Mouse (Mus musculus) neural tube, embryonic 10.5 days (tissue): Measurements from ENCODE around the gene Adamts9.
A peak's percentile ranks its signal among the peaks of the same experiment; 100 is the strongest.

ENCODE experiments used
- DNase-seq: peaks from one replicate; pipeline ENCODE4 v3.0.0-alpha.2; 2017; ENCODE audit warnings: low spot score; ENCODE audit errors: extremely low spot score

Adamts9 gene

DNA sequence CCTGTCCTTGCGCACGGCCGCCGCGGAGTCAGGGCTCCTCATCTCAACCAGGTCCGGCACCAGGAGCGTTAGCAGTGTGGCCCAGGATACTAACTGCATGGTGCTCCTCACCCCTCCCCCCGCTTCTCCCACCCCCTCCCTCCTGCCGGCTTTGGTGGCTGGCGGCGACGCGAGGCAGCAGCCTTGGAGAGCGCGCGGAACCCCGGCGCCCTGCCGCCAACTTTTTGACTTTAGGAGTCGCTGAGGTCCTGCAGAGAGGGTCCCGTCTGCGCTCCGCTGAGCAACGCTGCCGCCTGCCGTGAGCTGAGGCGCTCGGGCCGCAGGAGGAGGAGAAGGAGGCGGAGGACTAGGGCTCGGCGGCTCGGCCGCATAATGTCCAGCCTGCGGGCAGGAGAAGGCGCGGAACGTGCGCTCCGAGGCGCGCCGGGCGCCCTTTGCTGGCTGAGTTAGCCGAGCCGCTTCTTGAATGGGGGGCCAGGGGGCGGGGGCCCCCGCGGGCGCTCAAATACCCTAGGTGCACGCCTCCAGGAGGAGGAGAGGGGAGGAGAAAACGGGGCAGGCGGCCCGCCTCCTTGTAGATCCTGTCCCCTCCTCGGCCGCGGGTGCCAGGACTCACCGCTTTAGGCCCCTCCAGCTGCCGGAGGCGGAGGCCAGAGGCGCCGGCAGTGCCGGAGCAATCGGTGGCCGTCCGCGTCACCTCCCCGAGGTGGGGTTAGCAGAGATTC lies at the start of gene Adamts9:
Gene Adamts9, minus strand, starts transcription at position 436 of the 725 bp plus-strand sequence.
- peak; percentile 82 for DNase-seq

DNA sequence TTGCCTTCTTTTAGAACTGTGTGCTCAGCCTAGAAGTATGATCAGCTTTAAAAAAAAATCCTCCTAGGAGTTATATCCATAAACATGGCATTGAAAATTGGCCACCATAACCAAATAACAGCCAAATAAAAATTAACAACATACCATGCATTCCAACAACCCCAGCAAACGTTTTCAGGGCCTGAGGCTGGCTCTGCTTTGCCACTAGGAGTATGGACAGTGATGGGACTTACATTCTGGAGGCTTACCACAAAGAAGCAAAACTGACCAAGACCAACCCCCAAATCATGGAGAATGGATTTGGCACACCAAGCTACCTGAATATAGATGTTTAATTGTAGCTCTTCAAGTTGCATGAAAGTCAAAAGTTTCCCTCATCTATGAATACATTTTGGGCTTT lies 48.3 kb upstream of the Adamts9 start:
- DNase-seq = no peak

DNA sequence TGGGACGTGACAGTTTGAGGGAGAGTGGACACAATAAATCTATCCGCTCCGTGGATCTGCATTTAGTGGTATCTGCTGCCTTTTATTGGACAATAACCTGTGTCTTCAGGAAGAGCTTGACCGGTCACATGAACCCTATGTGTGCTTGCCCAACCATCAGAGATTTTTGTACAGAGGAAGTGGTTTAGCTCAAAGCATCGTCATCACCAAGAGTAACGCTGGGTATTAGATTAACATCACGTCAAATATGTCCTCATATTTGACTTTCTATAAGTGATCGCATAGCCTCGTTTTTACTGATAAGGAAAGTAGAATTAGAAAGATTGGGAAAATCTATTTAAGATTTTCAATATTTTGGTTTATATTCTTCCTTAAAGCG lies 45.3 kb upstream of the Adamts9 start:
- no peak for DNase-seq

- no peak for DNase-seq
Observed at GRCm38 (mm10) chr6:92987846-92988619, 44.7 kb upstream of the Adamts9 start.

DNA sequence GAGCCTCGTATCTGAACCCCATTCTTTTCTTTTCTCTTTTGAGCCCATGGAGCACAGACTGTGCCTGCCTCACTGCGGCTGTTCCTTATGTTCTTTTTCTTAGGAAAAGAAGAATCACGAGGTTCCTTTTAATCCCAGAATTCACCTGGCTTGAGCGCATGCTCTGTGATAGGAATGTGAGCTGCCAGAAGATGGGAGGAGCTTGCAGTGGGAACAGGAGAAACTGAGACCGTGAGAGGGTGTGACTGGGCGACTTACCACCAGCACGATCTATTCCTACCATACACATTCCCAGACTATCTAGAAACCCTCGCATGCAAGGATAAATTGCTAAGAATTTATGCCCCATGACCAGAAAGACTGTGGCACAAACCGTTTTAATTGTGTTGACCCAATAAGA lies 44.1 kb upstream of the Adamts9 start:
- no peak for DNase-seq

- no peak for DNase-seq
Observed at GRCm38 (mm10) chr6:92983421-92983820, 40.1 kb upstream of the Adamts9 start.

GRCm38 (mm10) chr6:92981451-92982186 lies 38.3 kb upstream of the Adamts9 start:
- no peak for DNase-seq

GRCm38 (mm10) chr6:92973340-92973739 lies 30.0 kb upstream of the Adamts9 start:
- no peak for DNase-seq

GRCm38 (mm10) chr6:92968718-92969117 lies 25.4 kb upstream of the Adamts9 start:
- DNase-seq = no peak

DNA sequence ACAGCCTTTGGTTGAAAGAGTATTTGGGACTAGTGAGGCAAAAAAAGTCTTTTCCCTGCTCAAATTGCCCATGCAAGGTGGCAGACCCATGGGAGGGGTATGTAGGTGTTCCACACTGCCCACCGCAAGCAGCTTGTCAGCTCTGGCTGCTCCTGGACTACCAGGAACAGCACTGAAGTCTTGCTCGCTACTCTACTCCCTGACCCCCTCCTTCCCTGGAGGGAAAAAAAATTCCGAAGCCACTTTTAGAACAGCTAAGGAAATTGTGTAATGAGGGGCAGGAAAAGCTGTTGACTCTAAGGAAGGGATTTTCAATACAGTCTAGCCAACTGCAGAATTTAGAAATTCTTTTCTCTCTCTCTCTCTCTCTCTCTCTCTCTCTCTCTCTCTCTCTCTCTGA lies 24.9 kb upstream of the Adamts9 start:
- no peak for DNase-seq

DNA sequence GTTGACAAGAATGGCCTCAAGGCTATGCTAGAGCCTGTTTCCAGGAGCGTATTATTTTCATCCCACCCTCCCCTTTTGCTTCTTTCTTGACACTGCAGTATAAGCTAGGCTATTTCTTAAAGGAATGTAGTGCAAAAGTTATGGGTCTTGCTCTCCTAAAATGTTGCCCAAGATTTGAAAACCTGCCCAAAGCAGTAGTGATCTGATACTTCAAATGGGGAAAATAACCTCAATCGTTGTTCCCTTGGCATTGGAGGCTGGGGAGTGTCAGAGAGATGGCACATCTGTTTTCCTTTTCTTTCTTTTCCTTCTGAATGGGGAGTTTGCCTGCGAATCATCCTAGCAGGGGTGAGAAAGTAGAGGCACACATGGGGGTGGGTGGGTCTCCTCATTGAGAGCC lies 19.7 kb upstream of the Adamts9 start:
- no peak for DNase-seq

GRCm38 (mm10) chr6:92960997-92961396 lies 17.7 kb upstream of the Adamts9 start:
- DNase-seq = no peak

GRCm38 (mm10) chr6:92959416-92959815 lies 16.1 kb upstream of the Adamts9 start:
- no peak for DNase-seq

DNA sequence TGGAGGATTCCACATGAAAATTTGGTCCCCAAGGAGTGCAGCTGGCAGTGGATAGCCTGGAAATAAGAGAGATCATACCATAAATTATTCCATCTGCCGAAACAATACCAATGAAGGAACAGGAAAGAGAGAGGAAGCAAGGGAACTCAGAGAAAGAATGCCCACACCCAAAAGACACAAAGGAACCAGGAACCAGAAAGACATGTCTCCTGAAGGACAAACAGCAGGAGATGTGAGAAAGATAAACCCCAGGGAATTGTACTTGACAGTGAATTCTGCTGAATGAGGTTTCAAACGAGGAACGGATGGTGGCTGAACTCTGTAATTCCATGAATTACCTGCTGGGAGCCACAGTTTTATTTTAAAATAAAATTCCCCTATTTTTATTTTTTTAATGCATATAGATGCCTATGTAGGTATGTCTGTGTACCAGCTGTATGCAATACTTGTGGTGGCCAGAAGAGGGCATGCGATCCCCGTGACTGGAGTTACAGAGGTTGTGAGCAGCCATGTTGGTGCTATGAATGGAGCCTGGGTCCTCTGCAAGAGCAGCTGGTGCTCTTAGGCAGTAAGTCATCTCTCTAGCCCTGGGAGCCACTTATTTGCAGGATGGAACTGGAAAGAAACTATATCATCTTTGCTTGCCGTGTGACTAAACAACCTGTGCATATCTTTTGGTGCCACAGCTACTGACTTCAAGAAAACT lies 4.2 kb upstream of the Adamts9 start:
- no peak for DNase-seq

GRCm38 (mm10) chr6:92944711-92945110 lies 1.4 kb upstream of the Adamts9 start:
- no peak for DNase-seq

DNA sequence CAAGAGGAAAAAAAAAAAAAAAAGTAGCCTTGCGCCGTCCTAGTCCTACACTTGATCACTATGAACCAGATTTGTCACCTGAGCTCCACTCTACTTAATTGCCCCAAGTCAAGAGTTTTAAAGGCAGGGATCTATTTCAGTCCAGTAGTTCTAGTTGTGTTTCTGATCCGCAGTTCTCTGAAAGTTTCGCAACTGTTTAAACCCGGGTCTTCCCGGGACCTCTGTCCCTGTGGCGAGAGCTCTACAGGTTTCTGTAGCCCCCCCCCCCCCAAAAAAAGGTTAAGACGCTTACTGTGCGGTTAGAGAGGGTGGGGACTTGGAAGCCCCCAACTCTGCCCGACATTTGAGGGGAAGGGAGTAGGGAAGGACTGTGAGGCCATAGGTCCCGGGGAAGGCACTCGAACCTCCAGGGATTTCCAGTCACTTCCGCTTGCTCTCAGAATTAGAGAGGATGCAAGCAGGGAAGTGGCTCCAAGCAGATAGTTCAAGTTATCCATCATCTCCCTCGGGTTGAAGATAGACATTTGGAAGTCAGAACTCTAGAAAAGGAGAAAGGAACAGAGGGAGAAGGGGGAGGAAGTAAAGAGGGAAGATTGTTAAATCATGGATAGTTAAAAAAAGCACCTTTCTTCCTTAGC lies 875 bp upstream of the Adamts9 start:
- peak; percentile 31 for DNase-seq

- peak; percentile 57 for DNase-seq
Observed at GRCm38 (mm10) chr6:92941756-92942420, 1.4 kb downstream of the Adamts9 start.

- DNase-seq = peak; percentile 75
Observed at GRCm38 (mm10) chr6:92941281-92941731, 2.0 kb downstream of the Adamts9 start.

DNA sequence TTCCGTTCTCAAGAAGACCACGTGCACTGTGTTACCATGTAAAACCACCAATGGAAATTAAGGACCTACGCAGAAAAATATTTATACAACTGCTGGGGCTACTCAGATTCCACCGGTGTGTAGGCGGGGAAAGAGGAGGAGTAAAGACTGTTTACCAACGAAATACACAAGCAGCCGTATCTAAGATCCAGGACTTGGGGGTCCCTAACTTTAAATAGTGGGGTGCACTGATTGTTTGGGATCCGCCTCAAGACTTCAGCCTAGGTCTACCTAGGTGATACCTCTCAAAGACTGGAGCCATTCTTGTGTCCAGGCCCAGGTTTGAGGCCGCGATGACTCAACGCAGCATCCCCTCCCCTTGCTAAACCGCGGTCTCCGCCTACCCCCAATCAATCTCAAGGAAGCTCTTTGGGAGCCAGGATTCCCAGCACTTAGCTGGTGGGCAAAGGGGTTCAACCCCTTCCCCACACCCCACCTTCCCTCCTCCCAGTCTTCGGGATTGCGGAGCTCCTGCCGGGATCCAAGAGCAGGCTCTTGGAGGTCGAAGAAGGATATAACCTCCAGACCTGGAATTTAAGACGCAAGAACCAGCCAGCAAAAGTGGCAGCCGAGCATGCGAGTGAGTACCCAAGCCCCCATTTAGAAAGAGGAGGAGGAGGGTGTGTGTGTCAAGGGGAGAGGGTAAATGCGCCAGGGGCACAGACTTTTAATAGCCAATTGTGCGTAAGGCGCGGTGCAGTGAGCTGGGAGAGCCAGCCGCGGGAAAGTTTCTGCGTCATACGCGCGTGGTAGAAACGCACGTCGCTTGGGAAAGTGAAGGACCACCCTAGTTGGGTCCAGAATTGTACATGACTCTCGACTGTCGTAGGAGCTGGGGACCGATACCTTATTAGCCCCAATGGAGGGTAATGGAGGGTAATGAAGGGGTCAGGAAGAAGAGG lies 2.8 kb downstream of the Adamts9 start:
- DNase-seq = peak; percentile 56
